ENCODE assay signal across 12 mouse cellular contexts in the genomic region with DNA sequence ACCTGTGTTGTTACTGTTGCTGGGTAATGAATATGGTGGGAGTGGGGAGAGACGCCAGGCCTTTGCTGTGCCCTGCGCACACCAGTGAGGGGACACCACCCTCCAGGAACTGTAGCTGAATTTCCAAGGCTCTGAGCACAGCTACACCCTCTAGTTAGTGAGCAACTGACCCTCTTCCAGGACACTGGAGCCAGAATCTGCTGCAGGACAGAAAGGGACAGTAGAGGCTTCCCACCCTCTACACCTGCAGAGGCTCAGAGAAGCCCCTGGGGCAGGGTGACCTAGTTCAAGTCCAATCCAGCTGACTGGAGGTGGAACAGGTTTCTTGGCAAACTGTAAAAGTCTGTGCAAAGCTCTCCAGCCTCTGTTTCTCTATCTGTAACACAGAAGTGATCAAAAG. TPM values are rescaled to one million over a fixed set of nuclear protein-coding genes. Genes with fewer than 3 reads are reported as not detected.
DNase-seq lines count a peak whose midpoint lies in the region; ATAC-seq lines count a peak whose summit lies in the region.
"Had no signal": no experiment of that assay in that cellular context is flagged by ENCODE, and none has a peak within 500 bp of the region (broad histone marks: within the 10 kb centered on the region; RNA-seq: fewer than 3 reads in every experiment).

No protein-coding gene starts in this region.

- no peak for ATAC-seq in kidney, embryonic 16.5 days (ENCODE audit: low FRiP score, low TSS enrichment)
- ATAC-seq in kidney, embryonic 14.5 days (ENCODE audit: low FRiP score, low TSS enrichment): no peak
- no peak for ATAC-seq in embryonic facial prominence, embryonic 12.5 days (ENCODE audit: insufficient number of reproducible peaks, insufficient read depth, low FRiP score, low TSS enrichment)
- ATAC-seq in liver, embryonic 11.5 days (replicated peaks; ENCODE audit: low FRiP score): no peak
- no peak for ATAC-seq in stomach, embryonic 15.5 days (ENCODE audit: insufficient read depth, low FRiP score, low read depth)
- ATAC-seq in heart, embryonic 11.5 days (replicated peaks; ENCODE audit: insufficient number of reproducible peaks, low FRiP score, low TSS enrichment): no peak
- ATAC-seq: midbrain, embryonic 15.5 days had no signal

- no peaks in the 10 kb centered on the region for H3K9me3 ChIP-seq in kidney, embryonic 16.5 days (ENCODE audit: low read length)
- H3K9me3 ChIP-seq in kidney, embryonic 14.5 days (ENCODE audit: control insufficient read depth, low read length): no peaks in the 10 kb centered on the region
- no peaks in the 10 kb centered on the region for H3K9me3 ChIP-seq in embryonic facial prominence, embryonic 12.5 days
- H3K9me3 ChIP-seq in liver, embryonic 11.5 days (ENCODE audit: control insufficient read depth, low read length): no peaks in the 10 kb centered on the region
- H3K9me3 ChIP-seq in stomach, embryonic 15.5 days: no peaks in the 10 kb centered on the region
- no peaks in the 10 kb centered on the region for H3K9me3 ChIP-seq in heart, embryonic 11.5 days (replicated peaks; ENCODE audit: control insufficient read depth, low read length)
- H3K9me3 ChIP-seq: lung, embryonic 15.5 days; midbrain, embryonic 15.5 days had no signal

- H3K4me2 ChIP-seq in kidney, embryonic 16.5 days (replicated peaks; ENCODE audit: low read depth, low read length): no peak overlapping the region
- no peak overlapping the region for H3K4me2 ChIP-seq in kidney, embryonic 14.5 days (replicated peaks; ENCODE audit: low read depth, low read length)
- H3K4me2 ChIP-seq in embryonic facial prominence, embryonic 12.5 days (replicated peaks): no peak overlapping the region
- peak overlapping the region; percentile 57 for H3K4me2 ChIP-seq in liver, embryonic 11.5 days
- H3K4me2 ChIP-seq in stomach, embryonic 15.5 days: peak overlapping the region; percentile 38; the same call in 1 of the 2 replicates
- H3K4me2 ChIP-seq in heart, embryonic 11.5 days: no peak overlapping the region
- H3K4me2 ChIP-seq: lung, embryonic 15.5 days; midbrain, embryonic 15.5 days had no signal

- no peak overlapping the region for H3K4me3 ChIP-seq in kidney, embryonic 16.5 days (ENCODE audit: low read length)
- no peak overlapping the region for H3K4me3 ChIP-seq in kidney, embryonic 14.5 days (ENCODE audit: low read length)
- H3K4me3 ChIP-seq in embryonic facial prominence, embryonic 12.5 days: no peak overlapping the region
- peak overlapping the region; percentile 50 for H3K4me3 ChIP-seq in liver, embryonic 11.5 days (ENCODE audit: low read depth, low read length)
- no peak overlapping the region for H3K4me3 ChIP-seq in stomach, embryonic 15.5 days (replicated peaks)
- no peak overlapping the region for H3K4me3 ChIP-seq in heart, embryonic 11.5 days (ENCODE audit: low read depth, low read length)
- H3K4me3 ChIP-seq: lung, embryonic 15.5 days; midbrain, embryonic 15.5 days had no signal

- H3K36me3 ChIP-seq in kidney, embryonic 16.5 days (ENCODE audit: insufficient read depth, low read length): no peaks in the 10 kb centered on the region
- no peaks in the 10 kb centered on the region for H3K36me3 ChIP-seq in kidney, embryonic 14.5 days (ENCODE audit: control insufficient read depth, insufficient read depth, low read length)
- no peaks in the 10 kb centered on the region for H3K36me3 ChIP-seq in embryonic facial prominence, embryonic 12.5 days
- H3K36me3 ChIP-seq in liver, embryonic 11.5 days (ENCODE audit: control insufficient read depth, insufficient read depth, low read length): no peaks in the 10 kb centered on the region
- H3K36me3 ChIP-seq in stomach, embryonic 15.5 days: no peaks in the 10 kb centered on the region
- no peaks in the 10 kb centered on the region for H3K36me3 ChIP-seq in heart, embryonic 11.5 days (ENCODE audit: control insufficient read depth, insufficient read depth, low read length)
- H3K36me3 ChIP-seq: lung, embryonic 15.5 days; midbrain, embryonic 15.5 days had no signal

- WGBS in kidney, embryonic 16.5 days: 94% methylated on average over 2 of the region's 2 CpGs
- WGBS in kidney, embryonic 14.5 days: 93% methylated on average over 2 of the region's 2 CpGs
- WGBS in embryonic facial prominence, embryonic 12.5 days: 87% methylated on average over 2 of the region's 2 CpGs
- 89% methylated on average over 2 of the region's 2 CpGs for WGBS in liver, embryonic 11.5 days
- 88% methylated on average over 2 of the region's 2 CpGs for WGBS in stomach, embryonic 15.5 days
- 94% methylated on average over 2 of the region's 2 CpGs for WGBS in heart, embryonic 11.5 days (ENCODE audit: insufficient replicate concordance)

- no peak overlapping the region for H3K9ac ChIP-seq in kidney, embryonic 16.5 days (replicated peaks; ENCODE audit: low read length)
- no peak overlapping the region for H3K9ac ChIP-seq in kidney, embryonic 14.5 days (ENCODE audit: low read depth, low read length)
- no peak overlapping the region for H3K9ac ChIP-seq in embryonic facial prominence, embryonic 12.5 days
- H3K9ac ChIP-seq in liver, embryonic 11.5 days (ENCODE audit: low read depth, low read length): peak overlapping the region; percentile 14; the same call in 1 of the 2 replicates
- no peak overlapping the region for H3K9ac ChIP-seq in stomach, embryonic 15.5 days
- H3K9ac ChIP-seq in heart, embryonic 11.5 days (ENCODE audit: low read depth, low read length): no peak overlapping the region
- H3K9ac ChIP-seq: lung, embryonic 15.5 days; midbrain, embryonic 15.5 days had no signal

- peak overlapping the region; percentile 3; the same call in 1 of the 2 replicates for H3K27ac ChIP-seq in kidney, embryonic 16.5 days (ENCODE audit: low read length)
- no peak overlapping the region; the same call in 1 of the 2 replicates for H3K27ac ChIP-seq in kidney, embryonic 14.5 days (ENCODE audit: low read depth, low read length)
- peak overlapping the region; percentile 13; the same call in 1 of the 2 replicates for H3K27ac ChIP-seq in embryonic facial prominence, embryonic 12.5 days
- no peak overlapping the region for H3K27ac ChIP-seq in liver, embryonic 11.5 days (ENCODE audit: low read depth, low read length)
- H3K27ac ChIP-seq in stomach, embryonic 15.5 days: peak overlapping the region; percentile 68; the same call in 1 of the 2 replicates
- H3K27ac ChIP-seq in heart, embryonic 11.5 days (ENCODE audit: low read depth, low read length): no peak overlapping the region
- H3K27ac ChIP-seq: midbrain, embryonic 15.5 days had no signal

- DNase-seq in liver, embryonic 11.5 days (ENCODE audit: low spot score): no peak
- no peak for DNase-seq in cerebellum, adult 9-11 months
- DNase-seq: adrenal gland, postnatal 10 days; cerebellum, adult 2 months; layer of hippocampus, postnatal 36 days had no signal

- no peaks in the 10 kb centered on the region for H3K27me3 ChIP-seq in kidney, embryonic 16.5 days (ENCODE audit: insufficient read depth, low read length)
- no peaks in the 10 kb centered on the region; the same call in 1 of the 2 replicates for H3K27me3 ChIP-seq in kidney, embryonic 14.5 days (ENCODE audit: control insufficient read depth, insufficient read depth, low read length)
- H3K27me3 ChIP-seq in embryonic facial prominence, embryonic 12.5 days: peaks cover 3% of the 10 kb centered on the region; the same call in 1 of the 2 replicates
- H3K27me3 ChIP-seq in liver, embryonic 11.5 days (replicated peaks; ENCODE audit: control insufficient read depth, insufficient read depth, low read length): no peaks in the 10 kb centered on the region; the same call in 1 of the 2 replicates
- H3K27me3 ChIP-seq in stomach, embryonic 15.5 days (replicated peaks): no peaks in the 10 kb centered on the region
- peaks cover 13% of the 10 kb centered on the region for H3K27me3 ChIP-seq in heart, embryonic 11.5 days (ENCODE audit: control insufficient read depth, insufficient read depth, low read length)
- H3K27me3 ChIP-seq: lung, embryonic 15.5 days; midbrain, embryonic 15.5 days had no signal

- peaks cover 32% of the 10 kb centered on the region for H3K4me1 ChIP-seq in kidney, embryonic 16.5 days (ENCODE audit: insufficient read depth, low read length)
- peaks cover 26% of the 10 kb centered on the region for H3K4me1 ChIP-seq in kidney, embryonic 14.5 days (ENCODE audit: control insufficient read depth, insufficient read depth, low read length)
- peaks cover 5% of the 10 kb centered on the region; the same call in 1 of the 2 replicates for H3K4me1 ChIP-seq in embryonic facial prominence, embryonic 12.5 days
- peaks cover 10% of the 10 kb centered on the region; the same call in 1 of the 2 replicates for H3K4me1 ChIP-seq in liver, embryonic 11.5 days (replicated peaks; ENCODE audit: control insufficient read depth, insufficient read depth, low read length)
- peaks cover 36% of the 10 kb centered on the region for H3K4me1 ChIP-seq in stomach, embryonic 15.5 days
- H3K4me1 ChIP-seq in heart, embryonic 11.5 days (ENCODE audit: control insufficient read depth, insufficient read depth, low read length): peaks cover 9% of the 10 kb centered on the region; the same call in 1 of the 2 replicates
- H3K4me1 ChIP-seq: midbrain, embryonic 15.5 days had no signal

RNA-seq across cellular contexts. Expression of gene Osgin1, which starts 5.5 kb away (rescaled TPM):
- polyA plus RNA-seq in kidney, embryonic 16.5 days (2015; fragmentation: Nextera tagmentation; extraction: Ambion mirVana): 3.2 and 3.6 TPM in 2 replicates
- 0.71 and 1.2 TPM in 2 replicates for polyA plus RNA-seq in kidney, embryonic 14.5 days (2014; fragmentation: Nextera tagmentation; extraction: Ambion mirVana)
- 0.43 and 0.56 TPM in 2 replicates for polyA plus RNA-seq in embryonic facial prominence, embryonic 12.5 days (2016; fragmentation: Nextera tagmentation; extraction: Ambion mirVana)
- polyA plus RNA-seq in liver, embryonic 11.5 days (2014; fragmentation: Nextera tagmentation; extraction: Ambion mirVana): 15.6 and 17.9 TPM in 2 replicates
- 7.5 and 8.0 TPM in 2 replicates for polyA plus RNA-seq in stomach, embryonic 15.5 days (2015; fragmentation: Nextera tagmentation; extraction: Ambion mirVana)
- 0.39 and 0.94 TPM in 2 replicates for polyA plus RNA-seq in heart, embryonic 11.5 days (2014; fragmentation: Nextera tagmentation; extraction: Ambion mirVana)

RNA-seq across cellular contexts. Expression of gene Necab2, which starts 7.1 kb away (rescaled TPM):
- polyA plus RNA-seq in kidney, embryonic 16.5 days (2015; fragmentation: Nextera tagmentation; extraction: Ambion mirVana): 2.3 and 2.5 TPM in 2 replicates
- 4.6 and 5.0 TPM in 2 replicates for polyA plus RNA-seq in kidney, embryonic 14.5 days (2014; fragmentation: Nextera tagmentation; extraction: Ambion mirVana)
- polyA plus RNA-seq in embryonic facial prominence, embryonic 12.5 days (2016; fragmentation: Nextera tagmentation; extraction: Ambion mirVana): 10.7 and 12.5 TPM in 2 replicates
- polyA plus RNA-seq in liver, embryonic 11.5 days (2014; fragmentation: Nextera tagmentation; extraction: Ambion mirVana): 0.95 and 1.1 TPM in 2 replicates
- 1.3 and 1.9 TPM in 2 replicates for polyA plus RNA-seq in stomach, embryonic 15.5 days (2015; fragmentation: Nextera tagmentation; extraction: Ambion mirVana)
- 1.4 and 2.0 TPM in 2 replicates for polyA plus RNA-seq in heart, embryonic 11.5 days (2014; fragmentation: Nextera tagmentation; extraction: Ambion mirVana)

RNA-seq across cellular contexts. Expression of gene Mlycd, which starts 44.7 kb away (rescaled TPM):
- 13.6 and 14.1 TPM in 2 replicates for polyA plus RNA-seq in kidney, embryonic 16.5 days (2015; fragmentation: Nextera tagmentation; extraction: Ambion mirVana)
- 10.8 and 12.1 TPM in 2 replicates for polyA plus RNA-seq in kidney, embryonic 14.5 days (2014; fragmentation: Nextera tagmentation; extraction: Ambion mirVana)
- 12.5 and 14.7 TPM in 2 replicates for polyA plus RNA-seq in embryonic facial prominence, embryonic 12.5 days (2016; fragmentation: Nextera tagmentation; extraction: Ambion mirVana)
- polyA plus RNA-seq in liver, embryonic 11.5 days (2014; fragmentation: Nextera tagmentation; extraction: Ambion mirVana): 13.7 and 15.0 TPM in 2 replicates
- 18.0 and 21.4 TPM in 2 replicates for polyA plus RNA-seq in stomach, embryonic 15.5 days (2015; fragmentation: Nextera tagmentation; extraction: Ambion mirVana)
- 14.2 and 19.0 TPM in 2 replicates for polyA plus RNA-seq in heart, embryonic 11.5 days (2014; fragmentation: Nextera tagmentation; extraction: Ambion mirVana)

Comparison
In these comparisons a context has a peak if more than half of its experiments do, and no peak if none do; other contexts are left out.
1. H3K27ac ChIP-seq: peak in kidney, embryonic 16.5 days (single experiment), embryonic facial prominence, embryonic 12.5 days (single experiment) and stomach, embryonic 15.5 days (single experiment); none in kidney, embryonic 14.5 days (single experiment), liver, embryonic 11.5 days (single experiment) and heart, embryonic 11.5 days (single experiment).
2. H3K4me2 ChIP-seq: peak in liver, embryonic 11.5 days (single experiment) and stomach, embryonic 15.5 days (single experiment); none in kidney, embryonic 16.5 days (single experiment), kidney, embryonic 14.5 days (single experiment), embryonic facial prominence, embryonic 12.5 days (single experiment) and heart, embryonic 11.5 days (single experiment).